Mouse (Mus musculus) embryonic facial prominence, embryonic 11.5 days (tissue): ENCODE results near the gene Rnf144b. TPM values are rescaled to one million over a fixed set of nuclear protein-coding genes. Genes with fewer than 3 reads are reported as not detected.

Experiments used
- ATAC-seq: fragments of 200-750 bp; cut with Nextera tagmentation; replicated peaks from 2 replicates; pipeline ENCODE4 v1.8.0; 2017; ENCODE audit warnings: low read depth; ENCODE audit not compliant: insufficient number of reproducible peaks, low FRiP score, low TSS enrichment
- DNase-seq: peaks from one replicate; pipeline ENCODE4 v3.0.0-alpha.2; 2015; ENCODE audit warnings: low spot score
- H3K27ac ChIP-seq: fragments of 300-500 bp; sonication (generic); replicated peaks from 2 replicates; pipeline ENCODE4 v1.5.1; 2014; ENCODE audit warnings: mild to moderate bottlenecking, low read depth, low read length, control low read depth
- H3K27me3 ChIP-seq: fragments of 300-500 bp; sonication (generic); 2 replicates; pipeline ENCODE4 v1.6.1; 2014; ENCODE audit warnings: mild to moderate bottlenecking, low read length, moderate library complexity, mixed read lengths; ENCODE audit not compliant: control insufficient read depth, insufficient read depth
- H3K36me3 ChIP-seq: fragments of 300-500 bp; sonication (generic); replicated peaks from 2 replicates; pipeline ENCODE4 v1.6.1; 2014; ENCODE audit warnings: low read depth, mild to moderate bottlenecking, low read length, moderate library complexity, mixed read lengths; ENCODE audit not compliant: control insufficient read depth, insufficient read depth
- H3K4me1 ChIP-seq: fragments of 300-500 bp; sonication (generic); 2 replicates; pipeline ENCODE4 v1.6.1; 2014; ENCODE audit warnings: low read length, mixed read lengths; ENCODE audit not compliant: control insufficient read depth, insufficient read depth
- H3K4me2 ChIP-seq: fragments of 300-500 bp; sonication (generic); 2 replicates; pipeline ENCODE4 v1.6.1; 2014; ENCODE audit warnings: low read depth, mild to moderate bottlenecking, control low read depth, low read length, moderate library complexity
- H3K4me3 ChIP-seq: fragments of 300-500 bp; sonication (generic); 2 replicates; pipeline ENCODE4 v1.5.1; 2014; ENCODE audit warnings: low read depth, low read length, control low read depth
- H3K9ac ChIP-seq: fragments of 300-500 bp; sonication (generic); replicated peaks from 2 replicates; pipeline ENCODE4 v1.6.1; 2014; ENCODE audit warnings: mild to moderate bottlenecking, control low read depth, low read length
- H3K9me3 ChIP-seq: fragments of 300-500 bp; sonication (generic); replicated peaks from 2 replicates; pipeline ENCODE4 v1.6.1; 2016; ENCODE audit warnings: mild to moderate bottlenecking, low read length, inconsistent platforms, mixed read lengths; ENCODE audit not compliant: control insufficient read depth
- WGBS: fragments of 180-500 bp; shearing (Covaris S2); extraction: QIAGEN DNeasy Blood & Tissue Kit; methylation state at CpG from one replicate; pipeline ENCODE4 v1.1.7; 2014; 5-methylcytosine and 5-hydroxymethylcytosine counted together
- polyA plus RNA-seq: library from polyadenylated mRNA; unstranded; fragments of >200 nt; fragmentation: Nextera tagmentation; extraction: Ambion mirVana; gene quantifications from 2 replicates; pipeline ENCODE4 v1.2.1, GENCODE M21; 2014

Gene Rnf144b
- polyA plus RNA-seq, 1 experiment from 2014 or later, result 1.5 TPM

GRCm38 (mm10) chr13:47111185-47111584 is 11.3 kb upstream of the Rnf144b start:
- no peak for DNase-seq
- no peaks in the 10 kb centered on the region for H3K27me3 ChIP-seq
- H3K36me3 ChIP-seq, result no peaks in the 10 kb centered on the region
- no peak overlapping the region for H3K4me3 ChIP-seq
- H3K9me3 ChIP-seq, result no peaks in the 10 kb centered on the region
- H3K4me1 ChIP-seq, result no peaks in the 10 kb centered on the region
- no peak overlapping the region for H3K9ac ChIP-seq
- H3K4me2 ChIP-seq, result no peak overlapping the region
- H3K27ac ChIP-seq, result no peak overlapping the region
- WGBS, result 77% methylated on average over 3 of the region's 3 CpGs
- ATAC-seq, result no peak

GRCm38 (mm10) chr13:47112056-47112455 is 10.4 kb upstream of the Rnf144b start:
- ATAC-seq, result no peak
- WGBS, result 84% methylated on average over 3 of the region's 3 CpGs
- H3K9ac ChIP-seq, result no peak overlapping the region
- H3K4me2 ChIP-seq, result no peak overlapping the region
- H3K27me3 ChIP-seq, result no peaks in the 10 kb centered on the region
- H3K36me3 ChIP-seq, result no peaks in the 10 kb centered on the region
- no peak overlapping the region for H3K27ac ChIP-seq
- DNase-seq, result no peak
- no peak overlapping the region for H3K4me3 ChIP-seq
- H3K4me1 ChIP-seq, result no peaks in the 10 kb centered on the region
- no peaks in the 10 kb centered on the region for H3K9me3 ChIP-seq

DNA sequence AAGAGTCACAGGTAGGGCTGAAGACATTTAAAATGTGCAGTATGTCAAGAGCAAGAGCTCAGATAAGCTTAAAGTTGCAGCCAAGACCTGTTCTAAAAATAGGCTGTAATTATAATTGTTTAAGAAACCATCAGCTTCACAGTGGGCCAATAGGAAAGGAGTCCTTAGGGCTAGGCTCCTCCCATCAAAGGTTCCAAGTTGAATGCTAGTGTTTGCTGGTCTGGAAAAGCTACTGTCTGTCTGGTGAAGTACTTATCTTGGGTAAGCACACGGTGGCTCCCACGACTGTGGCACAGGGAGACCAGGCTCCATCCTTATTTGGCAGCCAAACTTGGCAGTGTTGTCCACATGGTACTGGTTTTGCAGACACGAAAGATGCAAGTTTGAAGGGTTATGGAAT is 9.5 kb upstream of the Rnf144b start:
- H3K4me3 ChIP-seq, result no peak overlapping the region
- no peaks in the 10 kb centered on the region for H3K9me3 ChIP-seq
- ATAC-seq, result no peak
- no peak overlapping the region for H3K9ac ChIP-seq
- no peaks in the 10 kb centered on the region for H3K36me3 ChIP-seq
- no peaks in the 10 kb centered on the region for H3K4me1 ChIP-seq
- H3K4me2 ChIP-seq, result no peak overlapping the region
- H3K27ac ChIP-seq, result no peak overlapping the region
- no peak for DNase-seq
- no peaks in the 10 kb centered on the region for H3K27me3 ChIP-seq
- 66% methylated on average over 3 of the region's 3 CpGs for WGBS

GRCm38 (mm10) chr13:47116000-47116399 is 6.5 kb upstream of the Rnf144b start:
- H3K27ac ChIP-seq, result no peak overlapping the region
- no peaks in the 10 kb centered on the region for H3K4me1 ChIP-seq
- 83% methylated on average over 3 of the region's 3 CpGs for whole genome bisulfite sequencing
- DNase-seq (no peak), ATAC-seq (no peak)
- H3K9ac ChIP-seq, result no peak overlapping the region
- no peaks in the 10 kb centered on the region for H3K36me3 ChIP-seq
- no peaks in the 10 kb centered on the region for H3K9me3 ChIP-seq
- no peak overlapping the region for H3K4me2 ChIP-seq
- no peaks in the 10 kb centered on the region for H3K27me3 ChIP-seq
- H3K4me3 ChIP-seq, result no peak overlapping the region

- Histone ChIP-seq H3K27me3 (peaks cover 4% of the 10 kb centered on the region; the same call in 1 of the 2 replicates), H3K9ac (no peak overlapping the region), H3K27ac (no peak overlapping the region), H3K4me1 (no peaks in the 10 kb centered on the region), H3K4me3 (no peak overlapping the region), H3K4me2 (no peak overlapping the region), H3K9me3 (no peaks in the 10 kb centered on the region), H3K36me3 (no peaks in the 10 kb centered on the region)
- WGBS, result 30% methylated on average over 12 of the region's 12 CpGs
- DNase-seq (peak; percentile 8), ATAC-seq (no peak)
Measured at GRCm38 (mm10) chr13:47121333-47121889, 1.0 kb upstream of the Rnf144b start.

DNA sequence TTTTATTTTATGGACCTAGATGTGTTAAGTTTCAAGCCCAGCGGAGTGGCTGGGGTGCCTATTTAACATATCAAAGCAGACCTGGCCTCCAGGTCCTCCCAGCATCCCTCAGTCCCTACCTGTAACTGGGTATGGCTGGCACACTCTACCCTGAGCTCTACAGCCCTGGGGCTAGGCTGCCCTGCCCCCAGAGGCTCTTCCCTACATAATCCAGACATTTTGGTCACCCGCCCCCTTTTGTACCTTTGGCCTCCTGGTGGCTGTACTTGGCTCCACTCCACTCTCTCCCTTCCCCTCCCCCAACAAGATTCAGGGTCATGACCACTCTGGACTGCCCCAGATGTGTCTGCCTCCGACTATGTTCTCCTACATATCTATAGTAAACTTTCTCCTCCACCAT is 2.0 kb downstream of the Rnf144b start:
- no peaks in the 10 kb centered on the region for H3K4me1 ChIP-seq
- no peaks in the 10 kb centered on the region for H3K9me3 ChIP-seq
- no peak for ATAC-seq
- no peaks in the 10 kb centered on the region for H3K36me3 ChIP-seq
- no peak overlapping the region for H3K4me3 ChIP-seq
- 35% methylated on average over 3 of the region's 3 CpGs for WGBS
- DNase-seq, result no peak
- no peak overlapping the region for H3K9ac ChIP-seq
- H3K27me3 ChIP-seq, result peaks cover 4% of the 10 kb centered on the region; the same call in 1 of the 2 replicates
- no peak overlapping the region for H3K27ac ChIP-seq
- no peak overlapping the region for H3K4me2 ChIP-seq

GRCm38 (mm10) chr13:47124986-47125385 is 2.5 kb downstream of the Rnf144b start:
- H3K27ac ChIP-seq, result no peak overlapping the region
- DNase-seq (no peak), ATAC-seq (no peak)
- H3K4me2 ChIP-seq, result no peak overlapping the region
- H3K4me1 ChIP-seq, result no peaks in the 10 kb centered on the region
- no peaks in the 10 kb centered on the region for H3K9me3 ChIP-seq
- 82% methylated on average over 6 of the region's 6 CpGs for WGBS
- H3K36me3 ChIP-seq, result no peaks in the 10 kb centered on the region
- H3K4me3 ChIP-seq, result no peak overlapping the region
- peaks cover 4% of the 10 kb centered on the region; the same call in 1 of the 2 replicates for H3K27me3 ChIP-seq
- no peak overlapping the region for H3K9ac ChIP-seq

DNA sequence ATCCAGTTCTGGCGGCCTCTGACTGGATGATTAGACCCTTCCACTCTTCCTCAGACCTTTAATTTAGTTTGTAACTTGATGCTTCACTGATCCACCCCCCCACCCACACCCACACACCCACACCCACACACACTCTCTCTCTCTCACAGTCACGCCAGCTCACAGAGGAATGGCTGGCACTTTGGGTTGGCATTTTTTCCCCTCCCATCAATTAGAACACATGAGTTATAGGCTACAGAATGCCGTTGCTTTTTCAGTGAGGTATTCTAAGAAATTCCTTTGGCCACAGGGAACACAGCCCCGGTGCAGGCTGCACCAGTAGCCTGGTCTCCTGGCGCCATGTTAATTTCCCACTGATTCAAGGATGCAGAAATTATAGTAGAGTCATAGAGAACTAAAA is 3.1 kb downstream of the Rnf144b start:
- Histone ChIP-seq H3K9ac (no peak overlapping the region), H3K27me3 (peaks cover 4% of the 10 kb centered on the region; the same call in 1 of the 2 replicates), H3K27ac (no peak overlapping the region), H3K36me3 (no peaks in the 10 kb centered on the region), H3K4me3 (no peak overlapping the region), H3K4me2 (no peak overlapping the region), H3K4me1 (no peaks in the 10 kb centered on the region), H3K9me3 (no peaks in the 10 kb centered on the region)
- no peak for ATAC-seq
- no peak for DNase-seq
- WGBS, result 68% methylated on average over 5 of the region's 5 CpGs
